Mouse (Mus musculus): ENCODE results near the gene Tpi1. TPM values are rescaled to one million over a fixed set of nuclear protein-coding genes. Genes with fewer than 3 reads are reported as not detected.
"Not testable (repeated sequence)": the region's sequence is repeated elsewhere in the genome, so short reads cannot be mapped to it uniquely, and the experiment has no call there.

Tpi1 gene
- polyA plus RNA-seq, 1 experiment from 2014 or later = 592 TPM

- H3K9me3 ChIP-seq = no peaks in the 10 kb centered on the region
- H3K27me3 ChIP-seq = peaks cover 14% of the 10 kb centered on the region
- peak overlapping the region; percentile 78 for H3K4me3 ChIP-seq (replicated peaks)
- WGBS = 6% methylated on average over 14 of the region's 14 CpGs
- peak overlapping the region; percentile 91 for H3K9ac ChIP-seq
- H3K4me2 ChIP-seq = peak overlapping the region; percentile 80
- H3K36me3 ChIP-seq (replicated peaks) = peaks cover 14% of the 10 kb centered on the region; the same call in 1 of the 2 replicates
- peaks cover 39% of the 10 kb centered on the region for H3K4me1 ChIP-seq
- peak overlapping the region; percentile 97 for H3K27ac ChIP-seq
- ATAC-seq (ENCODE audit: low FRiP score) = peak; percentile 55
Measured at GRCm38 (mm10) chr6:124856321-124856720, 42.2 kb upstream of the Tpi1 start.

- peak overlapping the region; percentile 42; the same call in 1 of the 2 replicates for H3K27ac ChIP-seq
- H3K27me3 ChIP-seq = peaks cover 13% of the 10 kb centered on the region
- H3K4me1 ChIP-seq = peaks cover 24% of the 10 kb centered on the region
- WGBS = 75% methylated on average over 12 of the region's 12 CpGs
- H3K4me3 ChIP-seq (replicated peaks) = no peak overlapping the region
- H3K4me2 ChIP-seq = no peak overlapping the region
- H3K36me3 ChIP-seq (replicated peaks) = peaks cover 17% of the 10 kb centered on the region
- H3K9me3 ChIP-seq = no peaks in the 10 kb centered on the region
- no peak for ATAC-seq (ENCODE audit: low FRiP score)
- H3K9ac ChIP-seq = no peak overlapping the region
Measured at GRCm38 (mm10) chr6:124854647-124855046, 40.6 kb upstream of the Tpi1 start.

GRCm38 (mm10) chr6:124850535-124850934 is 36.4 kb upstream of the Tpi1 start:
- Histone ChIP-seq H3K9ac (no peak overlapping the region), H3K27me3 (no peaks in the 10 kb centered on the region), H3K36me3 (replicated peaks) (peaks cover 17% of the 10 kb centered on the region), H3K4me2 (no peak overlapping the region), H3K27ac (no peak overlapping the region), H3K4me1 (peaks cover 7% of the 10 kb centered on the region), H3K4me3 (replicated peaks) (no peak overlapping the region), H3K9me3 (no peaks in the 10 kb centered on the region)
- no peak for ATAC-seq (ENCODE audit: low FRiP score)
- WGBS = 65% methylated on average over 8 of the region's 8 CpGs

- Histone ChIP-seq H3K9ac (0 out of 2 replicates have a peak overlapping the region, but pooled peaks have one; percentile 25), H3K27ac (peak overlapping the region; percentile 71), H3K27me3 (no peaks in the 10 kb centered on the region), H3K4me1 (peaks cover 7% of the 10 kb centered on the region), H3K4me3 (replicated peaks) (no peak overlapping the region), H3K36me3 (replicated peaks) (peaks cover 19% of the 10 kb centered on the region), H3K9me3 (no peaks in the 10 kb centered on the region), H3K4me2 (peak overlapping the region; percentile 19; the same call in 1 of the 2 replicates)
- ATAC-seq (ENCODE audit: low FRiP score) = peak; percentile 91
- 8% methylated on average over 9 of the region's 9 CpGs for WGBS
Measured at GRCm38 (mm10) chr6:124847305-124847704, 33.2 kb upstream of the Tpi1 start.

GRCm38 (mm10) chr6:124840241-124841167 is 26.4 kb upstream of the Tpi1 start, which contains the start of gene Gnb3:
TSS of gene Gnb3 (minus strand) at chr6:124840275.
- 30% methylated on average over 15 of the region's 15 CpGs for WGBS
- Histone ChIP-seq H3K27me3 (no peaks in the 10 kb centered on the region), H3K4me1 (peaks cover 19% of the 10 kb centered on the region), H3K27ac (peak within 1 kb of the TSS; percentile 56; the same call in 1 of the 2 replicates), H3K36me3 (replicated peaks) (peaks cover 15% of the 10 kb centered on the region), H3K9me3 (no peaks in the 10 kb centered on the region; the same call in 1 of the 2 replicates), H3K4me2 (peak within 1 kb of the TSS; percentile 8; the same call in 1 of the 2 replicates), H3K9ac (peak within 1 kb of the TSS; percentile 42; the same call in 1 of the 2 replicates), H3K4me3 (replicated peaks) (no peak within 1 kb of the TSS)
- peak; percentile 13; the same call in 1 of the 2 replicates for ATAC-seq (ENCODE audit: low FRiP score)

GRCm38 (mm10) chr6:124839805-124840204 is 25.7 kb upstream of the Tpi1 start:
- H3K9me3 ChIP-seq = no peaks in the 10 kb centered on the region; the same call in 1 of the 2 replicates
- H3K4me1 ChIP-seq = peaks cover 19% of the 10 kb centered on the region
- peak overlapping the region; percentile 42; the same call in 1 of the 2 replicates for H3K9ac ChIP-seq
- peak; percentile 36 for ATAC-seq (ENCODE audit: low FRiP score)
- H3K27me3 ChIP-seq = no peaks in the 10 kb centered on the region
- H3K4me3 ChIP-seq (replicated peaks) = no peak overlapping the region
- peak overlapping the region; percentile 56; the same call in 1 of the 2 replicates for H3K27ac ChIP-seq
- WGBS = 7% methylated on average over 8 of the region's 8 CpGs
- H3K4me2 ChIP-seq = peak overlapping the region; percentile 8; the same call in 1 of the 2 replicates
- peaks cover 14% of the 10 kb centered on the region for H3K36me3 ChIP-seq (replicated peaks)

- no peaks in the 10 kb centered on the region; the same call in 1 of the 2 replicates for H3K9me3 ChIP-seq
- no peaks in the 10 kb centered on the region for H3K27me3 ChIP-seq
- H3K9ac ChIP-seq = no peak overlapping the region
- H3K4me1 ChIP-seq = peaks cover 46% of the 10 kb centered on the region
- WGBS = 83% methylated on average over 7 of the region's 7 CpGs
- peaks cover 37% of the 10 kb centered on the region for H3K36me3 ChIP-seq (replicated peaks)
- no peak overlapping the region; the same call in 1 of the 2 replicates for H3K27ac ChIP-seq
- H3K4me3 ChIP-seq (replicated peaks) = no peak overlapping the region
- no peak overlapping the region for H3K4me2 ChIP-seq
- ATAC-seq (ENCODE audit: low FRiP score) = no peak
Measured at GRCm38 (mm10) chr6:124836411-124836810, 22.3 kb upstream of the Tpi1 start.

GRCm38 (mm10) chr6:124835531-124835930 is 21.4 kb upstream of the Tpi1 start:
- Histone ChIP-seq H3K4me1 (peaks cover 51% of the 10 kb centered on the region), H3K36me3 (replicated peaks) (peaks cover 39% of the 10 kb centered on the region), H3K27me3 (no peaks in the 10 kb centered on the region), H3K9ac (0 out of 2 replicates have a peak overlapping the region, but pooled peaks have one; percentile 22), H3K27ac (no peak overlapping the region), H3K4me2 (no peak overlapping the region), H3K9me3 (no peaks in the 10 kb centered on the region), H3K4me3 (replicated peaks) (no peak overlapping the region)
- WGBS = 71% methylated on average over 10 of the region's 10 CpGs
- no peak for ATAC-seq (ENCODE audit: low FRiP score)

GRCm38 (mm10) chr6:124834512-124835081 is 20.5 kb upstream of the Tpi1 start:
- H3K4me2 ChIP-seq = no peak overlapping the region
- 90% methylated on average over 6 of the region's 6 CpGs for WGBS
- H3K27me3 ChIP-seq = no peaks in the 10 kb centered on the region
- H3K4me3 ChIP-seq (replicated peaks) = no peak overlapping the region
- H3K36me3 ChIP-seq (replicated peaks) = peaks cover 39% of the 10 kb centered on the region
- no peak for ATAC-seq (ENCODE audit: low FRiP score)
- H3K9me3 ChIP-seq = no peaks in the 10 kb centered on the region
- no peak overlapping the region for H3K27ac ChIP-seq
- peaks cover 46% of the 10 kb centered on the region for H3K4me1 ChIP-seq
- no peak overlapping the region for H3K9ac ChIP-seq

GRCm38 (mm10) chr6:124831649-124832048 is 17.6 kb upstream of the Tpi1 start:
- H3K27me3 ChIP-seq = no peaks in the 10 kb centered on the region
- H3K36me3 ChIP-seq (replicated peaks) = peaks cover 43% of the 10 kb centered on the region
- no peak for ATAC-seq (ENCODE audit: low FRiP score)
- 0 out of 2 replicates have a peak overlapping the region, but pooled peaks have one; percentile 2 for H3K4me3 ChIP-seq (replicated peaks)
- no peaks in the 10 kb centered on the region for H3K9me3 ChIP-seq
- H3K27ac ChIP-seq = no peak overlapping the region
- peak overlapping the region; percentile 95 for H3K4me2 ChIP-seq
- peaks cover 52% of the 10 kb centered on the region for H3K4me1 ChIP-seq
- H3K9ac ChIP-seq = 0 out of 2 replicates have a peak overlapping the region, but pooled peaks have one; percentile 38
- 90% methylated on average over 8 of the region's 8 CpGs for WGBS

GRCm38 (mm10) chr6:124831199-124831598 is 17.1 kb upstream of the Tpi1 start:
- WGBS = 92% methylated on average over 4 of the region's 4 CpGs
- Histone ChIP-seq H3K4me2 (peak overlapping the region; percentile 95), H3K4me1 (peaks cover 52% of the 10 kb centered on the region), H3K4me3 (replicated peaks) (peak overlapping the region; percentile 73), H3K9ac (0 out of 2 replicates have a peak overlapping the region, but pooled peaks have one; percentile 38), H3K36me3 (replicated peaks) (peaks cover 45% of the 10 kb centered on the region)
- H3K27me3 ChIP-seq; H3K9me3 ChIP-seq; ATAC-seq (ENCODE audit: low FRiP score); H3K27ac ChIP-seq: not testable (repeated sequence)

Measured in forebrain, embryonic 12.5 days (tissue).